Mouse (Mus musculus): ENCODE results near the gene Arg1.

The Arg1 gene

DNA sequence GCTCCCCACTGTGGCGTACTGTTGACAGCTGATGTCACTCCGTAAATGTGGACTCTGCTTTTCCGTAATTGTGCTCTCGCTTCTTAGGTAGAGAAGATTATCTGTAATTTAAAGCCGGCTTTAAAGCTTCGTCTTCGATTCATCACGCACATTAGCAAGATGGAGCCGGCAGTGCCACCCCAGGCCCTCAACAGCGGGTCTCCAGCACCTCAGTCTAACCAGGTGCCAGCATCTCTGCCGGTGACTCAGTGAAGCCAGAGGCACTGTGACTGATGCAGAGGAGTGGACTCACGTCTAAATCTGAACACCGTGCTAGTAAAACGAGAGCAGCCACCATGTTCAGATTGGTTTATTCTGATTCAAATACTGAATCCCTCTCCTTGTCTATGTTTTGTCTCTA is 14.7 kb downstream of the Arg1 start:
- DNase-seq (ENCODE audit: low spot score in 2 of 2): no peak

DNA sequence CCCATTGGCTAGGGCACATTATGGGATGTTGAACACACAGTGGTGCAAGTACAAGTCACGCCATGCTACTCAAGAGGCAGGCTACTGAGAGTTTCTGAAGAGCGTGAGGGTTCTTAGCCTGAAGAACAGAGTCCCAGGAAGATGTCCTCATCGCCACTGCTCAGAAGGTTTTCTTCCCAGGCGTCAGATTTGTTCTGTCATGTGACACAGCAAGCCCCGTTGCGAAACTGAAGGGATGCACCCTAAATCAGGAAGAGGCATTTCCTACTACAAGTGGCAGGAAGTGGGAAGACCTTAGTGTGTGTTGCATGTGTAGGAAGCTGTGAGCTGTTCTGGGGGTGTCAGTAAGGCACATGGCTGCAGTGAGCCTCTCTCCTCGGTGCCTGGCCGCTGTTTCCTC is 16.1 kb downstream of the Arg1 start:
- DNase-seq (ENCODE audit: low spot score in 2 of 2): no peak

GRCm38 (mm10) chr10:24905627-24906026 is 21.7 kb downstream of the Arg1 start:
- DNase-seq (ENCODE audit: low spot score in 2 of 2): no peak

DNA sequence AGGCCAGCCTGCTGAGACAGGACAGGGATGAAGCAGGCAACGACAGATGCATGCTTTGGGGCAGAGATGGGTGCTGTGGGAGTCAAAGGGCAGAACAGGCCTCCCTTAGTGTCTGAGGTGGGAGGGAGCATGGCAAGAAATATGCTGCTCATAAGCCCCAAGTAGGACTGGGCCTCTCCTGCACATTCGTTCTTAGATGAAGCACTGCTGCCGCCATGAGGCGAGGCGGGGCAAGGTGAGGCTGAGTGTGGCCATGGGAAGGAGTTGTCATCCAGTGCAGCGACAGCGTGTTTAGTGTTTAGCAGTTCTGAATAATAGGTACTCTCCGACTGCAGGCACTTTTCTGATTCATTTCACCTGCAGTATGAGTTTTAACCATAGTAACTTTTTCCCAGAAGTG is 31.4 kb downstream of the Arg1 start:
- DNase-seq (ENCODE audit: low spot score in 2 of 2): peak in 1 of 2 experiments; percentile 40

DNA sequence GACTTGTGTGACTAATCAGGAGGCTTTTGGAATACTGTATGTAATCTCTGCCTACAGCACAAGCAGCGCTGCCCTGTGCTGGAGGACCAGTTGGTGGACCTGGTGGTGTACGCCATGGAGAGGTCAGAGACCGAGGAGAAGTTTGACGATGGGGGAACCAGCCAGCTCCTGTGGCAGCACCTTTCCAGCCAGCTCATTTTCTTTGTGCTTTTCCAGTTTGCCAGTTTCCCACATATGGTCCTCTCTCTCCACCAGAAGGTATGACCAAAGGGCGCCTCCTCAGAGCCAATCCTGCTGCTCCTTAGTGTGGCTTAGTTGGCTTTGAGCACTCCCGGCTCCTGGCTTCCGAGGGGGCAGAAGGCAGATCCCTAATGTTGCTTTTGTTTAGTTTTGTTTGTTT is 38.9 kb downstream of the Arg1 start:
- DNase-seq (ENCODE audit: low spot score in 2 of 2): no peak

- DNase-seq (ENCODE audit: low spot score in 2 of 2): no peak
Measured at GRCm38 (mm10) chr10:24886008-24886407, 41.3 kb downstream of the Arg1 start.

DNA sequence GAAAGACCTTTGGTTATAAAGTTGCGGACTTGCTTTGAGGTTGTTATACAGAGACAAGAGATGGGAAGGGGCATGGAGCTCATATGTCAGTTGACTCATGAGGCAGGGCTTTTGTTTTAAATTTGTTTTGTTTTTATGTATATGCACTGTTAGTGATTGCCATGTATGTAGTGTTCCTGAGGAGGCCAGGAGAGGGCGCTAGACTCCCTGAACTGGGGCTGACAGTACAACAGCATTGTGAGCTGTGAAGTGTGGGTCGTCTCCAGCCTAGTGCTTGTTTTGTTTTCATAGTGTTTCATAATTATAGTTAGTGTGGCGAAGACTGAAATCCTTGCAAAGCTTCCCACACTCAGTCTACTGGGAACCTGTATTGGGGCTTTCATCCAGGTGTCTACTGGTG is 53.7 kb downstream of the Arg1 start:
- DNase-seq (ENCODE audit: low spot score in 2 of 2): no peak

GRCm38 (mm10) chr10:24869760-24870290 is 57.5 kb downstream of the Arg1 start, which contains the start of gene Med23:
Gene Med23, plus strand, starts transcription at chr10:24869986.
- peak; percentile 95 to 99 for DNase-seq (ENCODE audit: low spot score in 2 of 2)
